15 mouse cellular contexts compared by ENCODE assay signal in the genomic region with DNA sequence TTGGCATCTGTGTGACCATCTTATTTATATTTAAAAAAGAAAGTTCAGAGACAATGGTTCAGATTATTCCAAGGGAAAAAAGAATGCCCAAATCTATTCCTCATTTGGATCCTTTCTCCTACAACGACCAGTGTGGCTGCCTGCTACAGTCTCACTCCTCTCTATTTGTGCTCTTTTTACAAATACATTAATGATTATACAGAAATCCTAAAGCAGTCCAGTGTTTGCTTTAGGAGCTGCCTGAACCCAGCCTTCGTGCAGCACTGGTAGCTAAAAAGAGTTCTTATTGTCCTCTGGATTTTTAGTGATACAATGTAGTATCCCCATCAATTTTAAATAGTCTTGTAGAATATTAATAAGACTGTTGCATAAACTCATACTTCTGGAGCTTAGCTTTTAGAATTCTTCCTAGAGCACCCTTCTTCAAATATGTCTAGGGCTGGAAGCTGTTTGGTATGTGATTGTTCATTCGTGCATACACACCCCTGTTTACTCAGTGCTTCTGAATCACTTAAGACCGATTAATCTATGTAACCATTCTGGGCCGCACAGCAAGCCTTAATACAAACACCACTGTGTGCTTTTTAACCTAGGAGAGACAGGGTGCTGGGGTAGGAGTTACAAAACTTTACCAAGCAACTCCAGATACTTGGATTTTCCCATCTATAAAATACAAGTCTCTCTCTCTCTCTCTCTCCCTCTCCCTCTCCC.
DNase-seq lines count a peak whose midpoint lies in the region; ATAC-seq lines count a peak whose summit lies in the region.
"Had no signal": no experiment of that assay in that cellular context is flagged by ENCODE, and none has a peak within 500 bp of the region (broad histone marks: within the 10 kb centered on the region; RNA-seq: fewer than 3 reads in every experiment).

No protein-coding gene starts in this region.

- no peaks in the 10 kb centered on the region for H3K9me3 ChIP-seq in embryonic facial prominence, embryonic 13.5 days
- no peaks in the 10 kb centered on the region for H3K9me3 ChIP-seq in embryonic facial prominence, embryonic 10.5 days
- no peaks in the 10 kb centered on the region for H3K9me3 ChIP-seq in liver, embryonic 11.5 days (ENCODE audit: control insufficient read depth, low read length)
- H3K9me3 ChIP-seq in liver, embryonic 12.5 days (replicated peaks) = no peaks in the 10 kb centered on the region
- no peaks in the 10 kb centered on the region for H3K9me3 ChIP-seq in intestine, embryonic 16.5 days (ENCODE audit: control insufficient read depth, low read length)
- H3K9me3 ChIP-seq: forebrain, embryonic 12.5 days; hindbrain, embryonic 13.5 days had no signal

- no peak for DNase-seq in embryonic facial prominence, embryonic 10.5 days (ENCODE audit: low spot score)
- peak; percentile 12 for DNase-seq in liver, embryonic 11.5 days (ENCODE audit: low spot score)
- peak; percentile 72 for DNase-seq in lung, postnatal 36 days
- DNase-seq in frontal cortex, postnatal 14 days (ENCODE audit: low spot score in 2 of 2) = no peak
- no peak for DNase-seq in embryo, embryonic 9.5 days (ENCODE audit: extremely low spot score)
- DNase-seq: adrenal gland, adult 2 months; cerebellum, postnatal 10 days; gastrocnemius, postnatal 14 days; midbrain, embryonic 14.5 days had no signal

- no peaks in the 10 kb centered on the region for H3K27me3 ChIP-seq in embryonic facial prominence, embryonic 13.5 days
- no peaks in the 10 kb centered on the region for H3K27me3 ChIP-seq in embryonic facial prominence, embryonic 10.5 days (replicated peaks; ENCODE audit: low read depth, poor library complexity, severe bottlenecking)
- H3K27me3 ChIP-seq in liver, embryonic 11.5 days (replicated peaks; ENCODE audit: control insufficient read depth, insufficient read depth, low read length) = no peaks in the 10 kb centered on the region
- H3K27me3 ChIP-seq in liver, embryonic 12.5 days (replicated peaks) = no peaks in the 10 kb centered on the region
- no peaks in the 10 kb centered on the region for H3K27me3 ChIP-seq in intestine, embryonic 16.5 days (replicated peaks; ENCODE audit: control insufficient read depth, insufficient read depth, low read length)
- H3K27me3 ChIP-seq: hindbrain, embryonic 13.5 days had no signal

- H3K36me3 ChIP-seq in embryonic facial prominence, embryonic 13.5 days = no peaks in the 10 kb centered on the region
- H3K36me3 ChIP-seq in embryonic facial prominence, embryonic 10.5 days (replicated peaks) = no peaks in the 10 kb centered on the region
- no peaks in the 10 kb centered on the region for H3K36me3 ChIP-seq in liver, embryonic 11.5 days (ENCODE audit: control insufficient read depth, insufficient read depth, low read length)
- H3K36me3 ChIP-seq in liver, embryonic 12.5 days = no peaks in the 10 kb centered on the region
- H3K36me3 ChIP-seq in intestine, embryonic 16.5 days (ENCODE audit: control insufficient read depth, insufficient read depth, low read length) = no peaks in the 10 kb centered on the region
- H3K36me3 ChIP-seq: forebrain, embryonic 12.5 days; hindbrain, embryonic 13.5 days had no signal

- no peak for ATAC-seq in embryonic facial prominence, embryonic 13.5 days (ENCODE audit: insufficient number of reproducible peaks, insufficient read depth, low FRiP score, low TSS enrichment, low read depth)
- no peak for ATAC-seq in liver, embryonic 11.5 days (replicated peaks; ENCODE audit: low FRiP score)
- no peak for ATAC-seq in liver, embryonic 12.5 days
- peak; percentile 82 for ATAC-seq in intestine, embryonic 16.5 days

- H3K4me1 ChIP-seq in embryonic facial prominence, embryonic 13.5 days = peaks cover 10% of the 10 kb centered on the region
- H3K4me1 ChIP-seq in embryonic facial prominence, embryonic 10.5 days = 0 out of 2 replicates have a peak, but pooled peaks cover 3% of the 10 kb centered on the region
- no peaks in the 10 kb centered on the region for H3K4me1 ChIP-seq in liver, embryonic 11.5 days (replicated peaks; ENCODE audit: control insufficient read depth, insufficient read depth, low read length)
- peaks cover 6% of the 10 kb centered on the region; the same call in 1 of the 2 replicates for H3K4me1 ChIP-seq in liver, embryonic 12.5 days
- H3K4me1 ChIP-seq in intestine, embryonic 16.5 days (ENCODE audit: control insufficient read depth, insufficient read depth, low read length) = no peaks in the 10 kb centered on the region
- H3K4me1 ChIP-seq: forebrain, embryonic 12.5 days; hindbrain, embryonic 13.5 days had no signal

- H3K4me2 ChIP-seq in embryonic facial prominence, embryonic 13.5 days = no peak overlapping the region
- H3K4me2 ChIP-seq in liver, embryonic 11.5 days = no peak overlapping the region
- H3K4me2 ChIP-seq in liver, embryonic 12.5 days = no peak overlapping the region
- H3K4me2 ChIP-seq in intestine, embryonic 16.5 days (ENCODE audit: low read depth, low read length) = no peak overlapping the region
- H3K4me2 ChIP-seq: forebrain, embryonic 12.5 days; hindbrain, embryonic 13.5 days had no signal

- no peak overlapping the region for H3K4me3 ChIP-seq in embryonic facial prominence, embryonic 13.5 days
- H3K4me3 ChIP-seq in embryonic facial prominence, embryonic 10.5 days = no peak overlapping the region
- H3K4me3 ChIP-seq in liver, embryonic 11.5 days (ENCODE audit: low read depth, low read length) = no peak overlapping the region
- H3K4me3 ChIP-seq in liver, embryonic 12.5 days = no peak overlapping the region
- no peak overlapping the region for H3K4me3 ChIP-seq in intestine, embryonic 16.5 days (ENCODE audit: low read length)
- H3K4me3 ChIP-seq: forebrain, embryonic 12.5 days; hindbrain, embryonic 13.5 days; left cerebral cortex, adult 2 months had no signal

- peak overlapping the region; percentile 28; the same call in 1 of the 2 replicates for H3K27ac ChIP-seq in embryonic facial prominence, embryonic 13.5 days
- no peak overlapping the region for H3K27ac ChIP-seq in embryonic facial prominence, embryonic 10.5 days (replicated peaks)
- no peak overlapping the region for H3K27ac ChIP-seq in liver, embryonic 11.5 days (ENCODE audit: low read depth, low read length)
- H3K27ac ChIP-seq in liver, embryonic 12.5 days = no peak overlapping the region
- H3K27ac ChIP-seq in intestine, embryonic 16.5 days (ENCODE audit: low read length) = no peak overlapping the region
- H3K27ac ChIP-seq: forebrain, embryonic 12.5 days; hindbrain, embryonic 13.5 days; left cerebral cortex, adult 2 months had no signal

- WGBS in embryonic facial prominence, embryonic 13.5 days = 59% methylated on average over 5 of the region's 5 CpGs
- WGBS in embryonic facial prominence, embryonic 10.5 days = 74% methylated on average over 5 of the region's 5 CpGs
- WGBS in liver, embryonic 11.5 days = 72% methylated on average over 5 of the region's 5 CpGs
- WGBS in liver, embryonic 12.5 days (ENCODE audit: insufficient replicate concordance) = 54% methylated on average over 5 of the region's 5 CpGs
- 37% methylated on average over 5 of the region's 5 CpGs for WGBS in intestine, embryonic 16.5 days

- no peak overlapping the region for H3K9ac ChIP-seq in embryonic facial prominence, embryonic 13.5 days
- H3K9ac ChIP-seq in liver, embryonic 11.5 days (ENCODE audit: low read depth, low read length) = no peak overlapping the region
- no peak overlapping the region for H3K9ac ChIP-seq in liver, embryonic 12.5 days
- H3K9ac ChIP-seq in intestine, embryonic 16.5 days (ENCODE audit: low read depth, low read length) = no peak overlapping the region
- H3K9ac ChIP-seq: forebrain, embryonic 12.5 days; hindbrain, embryonic 13.5 days had no signal

Comparison
In these comparisons a context has a peak if more than half of its experiments do, and no peak if none do; other contexts are left out.
1. DNase-seq: peak in liver, embryonic 11.5 days (single experiment) and lung, postnatal 36 days (single experiment); none in embryonic facial prominence, embryonic 10.5 days (single experiment), frontal cortex, postnatal 14 days (0 of 2) and embryo, embryonic 9.5 days (single experiment).